Mouse (Mus musculus) heart, embryonic 13.5 days (tissue): ENCODE data around the gene Iqce. TPM values are rescaled to one million over a fixed set of nuclear protein-coding genes. Genes with fewer than 3 reads are reported as not detected.
A peak's percentile ranks its signal among the peaks of the same experiment; 100 is the strongest.

Experiments
- ATAC-seq: fragments of 200-750 bp; cut with Nextera tagmentation; 2 replicates; pipeline ENCODE4 v1.8.0; 2017; ENCODE audit warnings: moderate TSS enrichment; ENCODE audit not compliant: insufficient number of reproducible peaks, low FRiP score, low TSS enrichment; ENCODE audit errors: extremely low read depth
- H3K27ac ChIP-seq: fragments of 300-500 bp; sonication (generic); replicated peaks from 2 replicates; pipeline ENCODE4 v1.5.1; 2015; ENCODE audit warnings: moderate library complexity, mild to moderate bottlenecking, inconsistent platforms
- H3K27me3 ChIP-seq: fragments of 300-500 bp; sonication (generic); replicated peaks from 2 replicates; pipeline ENCODE4 v1.6.1; 2015; ENCODE audit warnings: mild to moderate bottlenecking, inconsistent platforms
- H3K36me3 ChIP-seq: fragments of 300-500 bp; sonication (generic); 2 replicates; pipeline ENCODE4 v1.6.1; 2015; ENCODE audit warnings: mild to moderate bottlenecking, inconsistent platforms
- H3K4me1 ChIP-seq: fragments of 300-500 bp; sonication (generic); 2 replicates; pipeline ENCODE4 v1.6.1; 2015; ENCODE audit warnings: inconsistent platforms
- H3K4me2 ChIP-seq: fragments of 300-500 bp; sonication (generic); 2 replicates; pipeline ENCODE4 v1.6.1; 2015; ENCODE audit warnings: inconsistent platforms, mild to moderate bottlenecking, moderate library complexity
- H3K4me3 ChIP-seq: fragments of 300-500 bp; sonication (generic); 2 replicates; pipeline ENCODE4 v1.5.1; 2015; ENCODE audit warnings: moderate library complexity, mild to moderate bottlenecking, inconsistent platforms
- H3K9ac ChIP-seq: fragments of 300-500 bp; sonication (generic); 2 replicates; pipeline ENCODE4 v1.6.1; 2015; ENCODE audit warnings: inconsistent platforms, mild to moderate bottlenecking, moderate library complexity
- H3K9me3 ChIP-seq: fragments of 300-500 bp; sonication (generic); 2 replicates; pipeline ENCODE4 v1.6.1; 2016; ENCODE audit warnings: inconsistent platforms
- WGBS: fragments of 180-500 bp; shearing (Covaris S2); methylation state at CpG from one replicate; pipeline ENCODE4 v1.1.7; 2015; ENCODE audit warnings: mixed read lengths; 5-methylcytosine and 5-hydroxymethylcytosine counted together
- polyA plus RNA-seq: library from polyadenylated mRNA; unstranded; fragments of >200 nt; fragmentation: Nextera tagmentation; extraction: Ambion mirVana; gene quantifications from 2 replicates; pipeline ENCODE4 v1.2.1, GENCODE M21; 2015

Iqce gene
- polyA plus RNA-seq = 8.0 and 10.3 TPM in 2 replicates

- peak within 1 kb of the TSS; percentile 89 for H3K9ac ChIP-seq
Observed at GRCm38 (mm10) chr5:140702103-140702513, at the start of gene Iqce. Gene Iqce (minus strand): TSS chr5:140702378.

GRCm38 (mm10) chr5:140750925-140751324, 48.7 kb upstream of the Iqce start:
- no peak overlapping the region for H3K4me2 ChIP-seq
- no peaks in the 10 kb centered on the region for H3K27me3 ChIP-seq
- peaks cover 16% of the 10 kb centered on the region for H3K36me3 ChIP-seq
- H3K27ac ChIP-seq = no peak overlapping the region
- H3K9ac ChIP-seq = no peak overlapping the region
- 0% methylated on average over 1 of the region's 2 CpGs for WGBS
- peaks cover 7% of the 10 kb centered on the region for H3K9me3 ChIP-seq
- no peak for ATAC-seq
- H3K4me1 ChIP-seq = peaks cover 14% of the 10 kb centered on the region
- no peak overlapping the region for H3K4me3 ChIP-seq

More at GRCm38 (mm10) chr5:140702103-140702513, at the start of gene Iqce:
- Histone ChIP-seq H3K27me3 (no peaks in the 10 kb centered on the region), H3K9me3 (no peaks in the 10 kb centered on the region), H3K4me2 (peak within 1 kb of the TSS; percentile 84), H3K4me1 (peaks cover 52% of the 10 kb centered on the region), H3K36me3 (peaks cover 11% of the 10 kb centered on the region), H3K4me3 (peak within 1 kb of the TSS; percentile 78), H3K27ac (peak within 1 kb of the TSS; percentile 81)
- ATAC-seq = peak; percentile 23; the same call in 1 of the 2 replicates
- under 1% methylated on average over 33 of the region's 33 CpGs for WGBS

GRCm38 (mm10) chr5:140749062-140749875, 47.1 kb upstream of the Iqce start:
- H3K4me3 ChIP-seq = peak overlapping the region; percentile 42
- peak overlapping the region; percentile 64 for H3K4me2 ChIP-seq
- peak overlapping the region; percentile 75 for H3K9ac ChIP-seq
- ATAC-seq = peak; percentile 28; the same call in 1 of the 2 replicates
- peaks cover 6% of the 10 kb centered on the region; the same call in 1 of the 2 replicates for H3K36me3 ChIP-seq
- H3K9me3 ChIP-seq = peaks cover 4% of the 10 kb centered on the region; the same call in 1 of the 2 replicates
- H3K4me1 ChIP-seq = peaks cover 10% of the 10 kb centered on the region
- WGBS = 11% methylated on average over 12 of the region's 12 CpGs
- H3K27ac ChIP-seq = no peak overlapping the region; the same call in 1 of the 2 replicates
- no peaks in the 10 kb centered on the region for H3K27me3 ChIP-seq

GRCm38 (mm10) chr5:140748425-140748824, 46.2 kb upstream of the Iqce start:
- H3K27ac ChIP-seq = no peak overlapping the region
- 0 out of 2 replicates have a peak, but pooled peaks cover 2% of the 10 kb centered on the region for H3K27me3 ChIP-seq
- H3K36me3 ChIP-seq = peaks cover 6% of the 10 kb centered on the region; the same call in 1 of the 2 replicates
- H3K9ac ChIP-seq = no peak overlapping the region
- no peak overlapping the region for H3K4me3 ChIP-seq
- H3K9me3 ChIP-seq = peaks cover 4% of the 10 kb centered on the region; the same call in 1 of the 2 replicates
- ATAC-seq = no peak
- no peak overlapping the region for H3K4me2 ChIP-seq
- 81% methylated on average over 10 of the region's 10 CpGs for WGBS
- H3K4me1 ChIP-seq = peaks cover 10% of the 10 kb centered on the region

GRCm38 (mm10) chr5:140743706-140744131, 41.5 kb upstream of the Iqce start:
- Histone ChIP-seq H3K4me1 (no peaks in the 10 kb centered on the region), H3K9ac (no peak overlapping the region), H3K4me3 (no peak overlapping the region), H3K9me3 (no peaks in the 10 kb centered on the region), H3K4me2 (no peak overlapping the region), H3K36me3 (no peaks in the 10 kb centered on the region), H3K27me3 (peaks cover 4% of the 10 kb centered on the region; the same call in 1 of the 2 replicates), H3K27ac (no peak overlapping the region)
- ATAC-seq = no peak
- 31% methylated on average over 12 of the region's 12 CpGs for WGBS

GRCm38 (mm10) chr5:140741877-140742276, 39.7 kb upstream of the Iqce start:
- no peaks in the 10 kb centered on the region for H3K4me1 ChIP-seq
- H3K4me2 ChIP-seq = no peak overlapping the region
- no peak overlapping the region for H3K27ac ChIP-seq
- no peak for ATAC-seq
- no peaks in the 10 kb centered on the region for H3K9me3 ChIP-seq
- peaks cover 10% of the 10 kb centered on the region for H3K27me3 ChIP-seq
- H3K4me3 ChIP-seq = no peak overlapping the region
- no peak overlapping the region for H3K9ac ChIP-seq
- no peaks in the 10 kb centered on the region for H3K36me3 ChIP-seq

- Histone ChIP-seq H3K36me3 (no peaks in the 10 kb centered on the region), H3K27ac (no peak overlapping the region), H3K4me2 (no peak overlapping the region), H3K4me1 (no peaks in the 10 kb centered on the region; the same call in 1 of the 2 replicates), H3K9me3 (no peaks in the 10 kb centered on the region), H3K4me3 (no peak overlapping the region), H3K27me3 (peaks cover 19% of the 10 kb centered on the region), H3K9ac (no peak overlapping the region)
- ATAC-seq = no peak
- 59% methylated on average over 11 of the region's 11 CpGs for WGBS
Observed at GRCm38 (mm10) chr5:140741040-140741439, 38.9 kb upstream of the Iqce start.

- Histone ChIP-seq H3K9ac (no peak overlapping the region), H3K4me2 (no peak overlapping the region), H3K4me1 (peaks cover 10% of the 10 kb centered on the region), H3K27me3 (peaks cover 31% of the 10 kb centered on the region), H3K27ac (no peak overlapping the region), H3K4me3 (no peak overlapping the region), H3K9me3 (no peaks in the 10 kb centered on the region), H3K36me3 (no peaks in the 10 kb centered on the region)
- ATAC-seq = no peak
- WGBS = 67% methylated on average over 12 of the region's 12 CpGs
Observed at GRCm38 (mm10) chr5:140739813-140740212, 37.6 kb upstream of the Iqce start.

- Histone ChIP-seq H3K27me3 (peaks cover 38% of the 10 kb centered on the region), H3K4me3 (peak overlapping the region; percentile 44), H3K9ac (no peak overlapping the region), H3K4me1 (peaks cover 10% of the 10 kb centered on the region), H3K27ac (no peak overlapping the region), H3K36me3 (no peaks in the 10 kb centered on the region), H3K9me3 (no peaks in the 10 kb centered on the region), H3K4me2 (peak overlapping the region; percentile 71)
- WGBS = 15% methylated on average over 13 of the region's 13 CpGs
- ATAC-seq = no peak
Observed at GRCm38 (mm10) chr5:140736166-140736565, 34.0 kb upstream of the Iqce start.

GRCm38 (mm10) chr5:140735297-140735696, 33.1 kb upstream of the Iqce start:
- Histone ChIP-seq H3K4me3 (peak overlapping the region; percentile 44), H3K27ac (no peak overlapping the region), H3K9ac (peak overlapping the region; percentile 69), H3K36me3 (no peaks in the 10 kb centered on the region), H3K9me3 (no peaks in the 10 kb centered on the region), H3K4me1 (peaks cover 10% of the 10 kb centered on the region), H3K27me3 (peaks cover 38% of the 10 kb centered on the region), H3K4me2 (peak overlapping the region; percentile 71)
- WGBS = under 1% methylated on average over 22 of the region's 22 CpGs
- no peak for ATAC-seq

- Histone ChIP-seq H3K4me3 (no peak overlapping the region), H3K27ac (no peak overlapping the region), H3K27me3 (peaks cover 38% of the 10 kb centered on the region), H3K9ac (no peak overlapping the region), H3K4me1 (peaks cover 10% of the 10 kb centered on the region), H3K36me3 (no peaks in the 10 kb centered on the region), H3K9me3 (no peaks in the 10 kb centered on the region), H3K4me2 (no peak overlapping the region)
- ATAC-seq = no peak
- 60% methylated on average over 3 of the region's 3 CpGs for WGBS
Observed at GRCm38 (mm10) chr5:140733336-140733735, 31.2 kb upstream of the Iqce start.
